Mouse (Mus musculus): ENCODE results near the gene Vmn2r19. TPM values are rescaled to one million over a fixed set of nuclear protein-coding genes. Genes with fewer than 3 reads are reported as not detected.

The Vmn2r19 gene
- total RNA-seq (2023; ENCODE audit: inconsistent age): not detected in 4 replicates

DNA sequence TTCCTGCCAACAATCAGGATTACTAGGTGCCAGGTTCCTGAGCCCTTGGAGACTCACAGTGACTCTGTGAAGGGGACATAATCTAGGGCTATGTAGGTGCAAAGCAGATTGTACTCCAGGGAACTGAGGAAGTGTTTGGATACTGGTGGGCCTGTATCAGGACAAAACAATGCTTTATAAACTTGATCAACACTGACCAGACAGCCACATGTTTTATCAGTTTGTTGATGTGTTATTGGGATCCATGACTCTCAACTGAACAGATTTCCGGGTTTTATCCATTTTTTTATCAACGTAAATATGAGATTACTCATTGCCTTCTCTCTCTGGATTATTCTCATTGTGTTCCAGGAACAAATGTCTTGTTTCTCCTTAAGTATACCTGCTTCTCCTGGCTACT, at the start of gene Vmn2r19:
Gene Vmn2r19 (plus strand): TSS at position 301 of the 400 bp plus-strand sequence.

GRCm38 (mm10) chr6:123261555-123262161, 46.5 kb upstream of the Vmn2r19 start, which contains the start of gene Clec4d:
Gene Clec4d, plus strand, starts transcription at chr6:123262111.

DNA sequence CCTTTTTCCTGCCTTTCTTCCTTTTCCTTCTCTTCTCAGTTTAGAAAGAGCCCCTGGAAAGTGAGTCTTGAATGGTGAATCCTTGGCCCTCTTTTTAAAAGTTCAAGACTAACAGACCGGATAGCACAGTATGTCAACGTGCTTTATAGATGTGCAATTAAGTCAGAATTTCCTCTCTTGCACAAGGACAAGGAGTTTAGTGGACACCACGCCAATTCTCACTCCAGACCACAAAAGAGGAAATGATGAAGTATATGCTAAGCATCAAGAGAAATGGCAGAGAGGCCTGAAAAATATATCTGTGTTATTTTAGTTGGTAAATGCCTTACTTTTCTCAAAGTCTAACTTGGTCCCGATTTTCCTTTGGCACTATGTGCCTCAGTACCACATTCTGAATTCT, 18.4 kb upstream of the Vmn2r19 start, which contains the start of gene Clec4e:
Gene Clec4e (minus strand): TSS at position 118 of the 400 bp plus-strand sequence.

Other genes with a start within 250 kb of the Vmn2r19 start
- 1.3 to 1.8 TPM (median 1.6 TPM) in 4 replicates for gene Clec4a2, start 201.9 kb upstream of the Vmn2r19 start, total RNA-seq (2023; ENCODE audit: inconsistent age)
- gene Clec4b2, start 135.4 kb upstream of the Vmn2r19 start, total RNA-seq (2023; ENCODE audit: inconsistent age): not detected in 4 replicates
- 0.45 to 2.1 TPM (median 1.4 TPM) in 4 replicates for gene Clec4n, start 78.5 kb upstream of the Vmn2r19 start, total RNA-seq (2023; ENCODE audit: inconsistent age)
- not detected in 4 replicates for gene Clec4d, start 46.2 kb upstream of the Vmn2r19 start, total RNA-seq (2023; ENCODE audit: inconsistent age)
- not detected in 4 replicates for gene Clec4e, start 18.5 kb upstream of the Vmn2r19 start, total RNA-seq (2023; ENCODE audit: inconsistent age)
- not detected in 4 replicates for gene Vmn2r20, start 109.8 kb downstream of the Vmn2r19 start, total RNA-seq (2023; ENCODE audit: inconsistent age)
- not detected in 4 replicates for gene Vmn2r21, start 225.1 kb downstream of the Vmn2r19 start, total RNA-seq (2023; ENCODE audit: inconsistent age)